Mouse (Mus musculus): ENCODE results near the gene Zfp414. TPM values are rescaled to one million over a fixed set of nuclear protein-coding genes. Genes with fewer than 3 reads are reported as not detected.
"Not testable (repeated sequence)": the region's sequence is repeated elsewhere in the genome, so short reads cannot be mapped to it uniquely, and the experiment has no call there.

Gene Zfp414
- total RNA-seq (2022): 10 to 100 TPM in 1 of 4 experiments, 1 to 10 TPM in 3; 7.0 to 11.4 (median 8.8) TPM

GRCm38 (mm10) chr17:33628621-33629486 is at the start of gene Zfp414:
Gene Zfp414 (plus strand): TSS chr17:33629090.
- peak; percentile 96 for DNase-seq (ENCODE audit: low spot score)

- no peak for DNase-seq (ENCODE audit: low spot score)
These were observed 44.8 kb upstream of the Zfp414 start for GRCm38 (mm10) chr17:33584061-33584460.

GRCm38 (mm10) chr17:33586011-33586410 is 42.9 kb upstream of the Zfp414 start:
- DNase-seq (ENCODE audit: low spot score): no peak

- DNase-seq (ENCODE audit: low spot score): no peak
These were observed 31.6 kb upstream of the Zfp414 start for GRCm38 (mm10) chr17:33597271-33597670.

- DNase-seq (ENCODE audit: low spot score): no peak
These were observed 30.4 kb upstream of the Zfp414 start for GRCm38 (mm10) chr17:33598506-33598905.

- DNase-seq (ENCODE audit: low spot score): no peak
These were observed 28.9 kb upstream of the Zfp414 start for GRCm38 (mm10) chr17:33599836-33600475.

GRCm38 (mm10) chr17:33600831-33601230 is 28.1 kb upstream of the Zfp414 start:
- DNase-seq (ENCODE audit: low spot score): no peak

GRCm38 (mm10) chr17:33601947-33602346 is 26.9 kb upstream of the Zfp414 start:
- no peak for DNase-seq (ENCODE audit: low spot score)

GRCm38 (mm10) chr17:33607273-33607672 is 21.6 kb upstream of the Zfp414 start:
- DNase-seq (ENCODE audit: low spot score): no peak

GRCm38 (mm10) chr17:33610548-33610947 is 18.3 kb upstream of the Zfp414 start:
- DNase-seq (ENCODE audit: low spot score): no peak

- not testable (repeated sequence) for DNase-seq (ENCODE audit: low spot score)
These were observed 15.2 kb upstream of the Zfp414 start for GRCm38 (mm10) chr17:33613726-33614125.

GRCm38 (mm10) chr17:33627281-33627680 is 1.6 kb upstream of the Zfp414 start:
- DNase-seq (ENCODE audit: low spot score): no peak

- DNase-seq (ENCODE audit: low spot score): no peak
These were observed 716 bp downstream of the Zfp414 start for GRCm38 (mm10) chr17:33629487-33630125.

GRCm38 (mm10) chr17:33630171-33630895 is 1.4 kb downstream of the Zfp414 start:
- DNase-seq (ENCODE audit: low spot score): no peak

GRCm38 (mm10) chr17:33631236-33631635 is 2.3 kb downstream of the Zfp414 start:
- no peak for DNase-seq (ENCODE audit: low spot score)

GRCm38 (mm10) chr17:33631796-33632195 is 2.9 kb downstream of the Zfp414 start:
- DNase-seq (ENCODE audit: low spot score): no peak

- no peak for DNase-seq (ENCODE audit: low spot score)
These were observed 8.1 kb downstream of the Zfp414 start for GRCm38 (mm10) chr17:33637038-33637437.

GRCm38 (mm10) chr17:33637516-33638276 is 8.8 kb downstream of the Zfp414 start, which contains the start of gene Pram1:
Gene Pram1 (plus strand): TSS chr17:33638056.
- no peak for DNase-seq (ENCODE audit: low spot score)

- DNase-seq (ENCODE audit: low spot score): no peak
These were observed 10.9 kb downstream of the Zfp414 start for GRCm38 (mm10) chr17:33639743-33640142.

- no peak for DNase-seq (ENCODE audit: low spot score)
These were observed 15.2 kb downstream of the Zfp414 start for GRCm38 (mm10) chr17:33644068-33644467.

GRCm38 (mm10) chr17:33645073-33645472 is 16.2 kb downstream of the Zfp414 start:
- DNase-seq (ENCODE audit: low spot score): no peak
